Mouse (Mus musculus): Measurements from ENCODE around the gene Amdhd2. TPM values are rescaled to one million over a fixed set of nuclear protein-coding genes. Genes with fewer than 3 reads are reported as not detected.
A peak's percentile ranks its signal among the peaks of the same experiment; 100 is the strongest.

The Amdhd2 gene
- polyA plus RNA-seq, 1 experiment from 2014 or later: 31.5 TPM

DNA sequence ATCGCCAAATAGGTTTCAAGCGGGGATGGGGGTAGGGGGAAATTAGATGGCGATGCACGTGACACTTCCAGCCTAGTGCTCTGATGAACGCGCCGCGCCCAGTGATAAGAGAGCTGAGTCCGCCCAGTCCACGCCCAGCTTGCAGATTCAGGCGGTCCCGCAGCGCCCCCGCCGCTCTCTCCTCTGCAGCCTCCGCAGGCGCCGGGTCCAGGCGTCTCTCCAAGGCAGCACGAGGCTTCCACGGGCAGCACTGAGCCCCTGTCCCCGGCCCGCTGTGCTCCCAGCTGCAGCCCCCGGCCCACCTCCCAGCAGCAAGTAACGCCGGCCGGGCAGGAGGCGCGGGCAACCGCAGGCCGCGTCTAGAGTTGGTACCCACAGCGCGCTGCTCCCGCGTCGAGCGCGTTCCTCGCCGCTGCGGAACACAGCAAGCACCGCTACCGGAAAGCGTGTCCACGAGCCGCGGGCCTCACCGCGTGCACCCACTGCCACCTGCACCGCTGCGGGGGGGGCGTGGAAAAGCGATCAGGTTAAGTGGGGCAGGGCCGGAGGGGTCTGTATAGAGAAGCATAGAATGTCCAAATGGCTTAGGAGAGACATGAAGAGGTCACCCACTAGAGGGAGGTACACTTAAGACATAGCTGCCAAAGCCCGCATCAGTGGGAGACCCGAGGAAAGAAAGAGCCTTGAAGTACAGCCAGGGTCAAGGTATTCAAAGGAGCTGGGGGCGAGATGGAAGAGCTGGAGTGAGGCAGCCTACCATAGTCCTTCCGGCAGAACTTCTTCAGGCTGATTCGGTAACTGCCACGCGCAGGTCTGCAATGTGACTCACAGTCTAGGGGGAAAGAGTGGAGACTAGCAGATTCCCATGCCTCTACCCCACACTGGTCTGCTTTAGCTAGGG is 43.1 kb upstream of the Amdhd2 start:
- Histone ChIP-seq H3K27ac (replicated peaks) (peak overlapping the region; percentile 62), H3K9ac (replicated peaks) (peak overlapping the region; percentile 80), H3K36me3 (no peaks in the 10 kb centered on the region), H3K4me1 (peaks cover 82% of the 10 kb centered on the region), H3K27me3 (peaks cover 12% of the 10 kb centered on the region; the same call in 1 of the 2 replicates), H3K4me2 (replicated peaks) (peak overlapping the region; percentile 89), H3K4me3 (peak overlapping the region; percentile 84), H3K9me3 (no peaks in the 10 kb centered on the region)
- peak; percentile 27 for ATAC-seq (replicated peaks)
- WGBS: 4% methylated on average over 62 of the region's 62 CpGs

DNA sequence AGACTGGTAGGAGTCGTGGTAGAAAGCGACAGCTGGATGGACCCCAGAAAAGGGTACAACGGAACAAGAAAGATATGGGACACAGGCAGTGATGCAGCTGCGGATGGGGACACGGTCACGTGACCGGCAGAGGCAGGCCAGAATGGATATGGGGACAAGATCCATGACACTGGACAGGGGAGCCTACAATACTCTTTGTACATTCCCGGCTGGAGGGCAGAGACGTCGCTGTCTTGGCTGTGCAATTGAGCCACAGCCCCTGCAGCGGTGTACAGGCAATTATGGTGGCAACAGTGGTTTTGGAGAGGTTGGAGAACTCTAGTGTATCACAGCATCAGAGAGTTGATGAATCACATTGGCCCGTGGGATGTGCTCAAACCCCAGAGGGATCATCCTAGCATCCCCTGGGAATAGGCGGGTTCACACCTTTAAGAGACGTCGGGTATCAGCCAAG is 42.4 kb upstream of the Amdhd2 start:
- peak; percentile 30 for ATAC-seq (replicated peaks)
- H3K27ac ChIP-seq (replicated peaks): peak overlapping the region; percentile 62

DNA sequence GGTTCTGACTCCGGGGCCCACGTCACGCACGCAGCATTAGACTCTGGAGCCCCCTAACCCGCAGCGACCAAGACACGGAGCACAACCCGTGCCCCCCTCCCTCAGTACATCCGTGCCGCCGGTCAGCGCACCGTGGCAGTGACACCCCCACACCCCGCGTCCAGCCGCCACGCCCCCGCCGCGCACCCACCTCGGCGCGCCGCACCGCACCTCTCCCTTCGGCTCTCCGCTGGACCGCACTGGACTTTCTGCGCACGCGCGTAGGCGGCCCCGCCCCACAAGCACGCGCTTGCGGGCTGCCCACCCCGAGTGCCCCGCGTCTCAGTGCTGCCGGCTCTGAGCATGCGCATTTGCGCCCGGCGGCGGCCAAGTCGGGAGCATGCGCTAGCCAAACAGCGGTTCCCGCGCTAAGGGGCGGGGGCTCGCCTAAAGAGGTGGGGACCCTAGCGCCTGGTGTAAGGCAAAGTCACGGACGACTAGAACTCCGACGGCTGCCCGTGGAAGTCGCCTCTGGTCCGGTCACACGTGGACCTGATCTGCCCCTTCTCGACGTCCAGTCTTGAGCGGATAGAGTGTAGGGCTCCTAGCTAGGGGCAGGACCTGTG is 41.8 kb upstream of the Amdhd2 start, which contains the start of gene Tbc1d24:
Gene Tbc1d24, minus strand, starts transcription at position 279 of the 605 bp plus-strand sequence.
- WGBS: under 1% methylated on average over 58 of the region's 65 CpGs

More for the DNA sequence above, 42.4 kb upstream of the Amdhd2 start:
- Histone ChIP-seq H3K27me3 (peaks cover 12% of the 10 kb centered on the region; the same call in 1 of the 2 replicates), H3K36me3 (no peaks in the 10 kb centered on the region), H3K9ac (replicated peaks) (peak overlapping the region; percentile 80), H3K4me3 (peak overlapping the region; percentile 84), H3K9me3 (no peaks in the 10 kb centered on the region), H3K4me1 (peaks cover 75% of the 10 kb centered on the region), H3K4me2 (replicated peaks) (peak overlapping the region; percentile 89)
- WGBS: 4% methylated on average over 15 of the region's 15 CpGs

DNA sequence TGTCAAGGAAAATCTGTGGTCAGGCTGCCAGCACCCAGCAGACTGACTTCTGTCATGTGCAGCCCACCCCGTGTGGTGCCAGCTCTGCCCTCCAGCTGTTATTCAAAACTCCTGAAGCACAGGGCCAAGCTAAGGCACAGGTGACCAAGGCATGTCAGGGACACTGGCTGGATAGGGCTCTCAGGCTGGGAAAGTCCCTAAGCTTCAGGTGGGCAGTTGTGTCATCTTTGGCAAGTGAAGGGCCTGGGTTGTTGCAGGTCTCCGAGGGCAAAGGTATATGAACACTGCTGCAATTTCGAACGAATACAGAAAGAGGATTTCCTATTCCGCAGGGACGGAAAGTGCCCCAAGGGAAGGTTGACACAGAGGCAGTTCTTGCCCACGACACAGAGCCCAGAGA is 41.3 kb upstream of the Amdhd2 start:
- Histone ChIP-seq H3K9ac (replicated peaks) (peak overlapping the region; percentile 80), H3K27ac (replicated peaks) (peak overlapping the region; percentile 62; the same call in 1 of the 2 replicates), H3K36me3 (no peaks in the 10 kb centered on the region), H3K4me3 (peak overlapping the region; percentile 84), H3K4me2 (replicated peaks) (peak overlapping the region; percentile 89), H3K4me1 (peaks cover 76% of the 10 kb centered on the region), H3K9me3 (no peaks in the 10 kb centered on the region), H3K27me3 (peaks cover 12% of the 10 kb centered on the region; the same call in 1 of the 2 replicates)
- 10% methylated on average over 7 of the region's 7 CpGs for WGBS
- ATAC-seq (replicated peaks): no peak

More for the DNA sequence above, 41.8 kb upstream of the Amdhd2 start, which contains the start of gene Tbc1d24:
- H3K4me1 ChIP-seq: peaks cover 77% of the 10 kb centered on the region
- H3K27me3 ChIP-seq: peaks cover 12% of the 10 kb centered on the region; the same call in 1 of the 2 replicates
- no peaks in the 10 kb centered on the region for H3K9me3 ChIP-seq
- H3K36me3 ChIP-seq: no peaks in the 10 kb centered on the region
- ATAC-seq (replicated peaks): peak; percentile 83
- H3K27ac ChIP-seq (replicated peaks): peak within 1 kb of the TSS; percentile 62
- H3K9ac ChIP-seq (replicated peaks): peak within 1 kb of the TSS; percentile 80
- peak within 1 kb of the TSS; percentile 84 for H3K4me3 ChIP-seq
- H3K4me2 ChIP-seq (replicated peaks): peak within 1 kb of the TSS; percentile 89

DNA sequence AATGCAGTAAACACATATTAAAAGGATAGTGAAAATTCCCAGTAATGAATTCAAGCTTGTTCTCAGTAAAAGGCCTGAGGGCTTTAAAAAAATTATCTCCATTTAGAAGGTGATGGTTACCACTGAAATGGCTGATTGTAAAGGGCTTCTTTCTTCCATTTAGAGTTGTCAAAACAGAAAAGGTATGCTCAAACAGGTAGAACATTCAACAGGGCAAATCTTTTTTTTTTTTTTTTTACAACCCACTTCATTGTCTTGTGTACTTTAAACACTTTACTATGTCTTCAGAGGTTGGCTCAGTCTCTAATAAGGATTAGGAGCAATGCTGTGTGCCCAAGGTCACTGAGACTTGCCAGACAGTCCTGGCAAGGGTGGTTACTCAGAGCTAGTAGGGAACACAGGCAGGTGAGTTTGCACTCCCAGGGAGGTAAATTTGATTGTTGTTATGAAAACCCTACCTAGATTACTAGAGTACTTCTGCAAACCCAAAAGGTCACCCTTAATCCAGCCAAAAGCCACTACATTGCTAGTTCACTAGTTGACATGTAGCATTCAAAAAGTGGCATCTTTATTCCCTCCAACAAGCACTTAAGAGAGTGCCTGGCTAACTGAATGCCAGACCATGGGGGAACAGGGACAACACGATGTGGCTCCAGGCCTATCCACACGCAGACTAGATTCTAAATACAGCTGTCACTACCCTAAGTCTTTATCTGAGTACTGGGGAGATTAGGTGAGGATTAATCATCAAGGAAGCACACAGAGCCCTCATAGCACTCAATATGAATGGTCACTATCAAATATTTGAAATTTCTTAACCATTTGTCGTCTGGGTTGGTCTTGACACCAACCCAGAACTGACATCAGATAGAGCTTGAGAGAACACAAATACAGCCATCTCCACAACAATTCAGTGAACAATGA is 40.3 kb upstream of the Amdhd2 start:
- no peak overlapping the region for H3K27ac ChIP-seq (replicated peaks)
- H3K4me3 ChIP-seq: peak overlapping the region; percentile 84
- H3K4me2 ChIP-seq (replicated peaks): peak overlapping the region; percentile 89
- WGBS: 82% methylated on average over 3 of the region's 3 CpGs
- peaks cover 67% of the 10 kb centered on the region for H3K4me1 ChIP-seq
- H3K9ac ChIP-seq (replicated peaks): peak overlapping the region; percentile 80
- ATAC-seq (replicated peaks): no peak
- peaks cover 12% of the 10 kb centered on the region; the same call in 1 of the 2 replicates for H3K27me3 ChIP-seq
- H3K36me3 ChIP-seq: no peaks in the 10 kb centered on the region
- H3K9me3 ChIP-seq: no peaks in the 10 kb centered on the region

DNA sequence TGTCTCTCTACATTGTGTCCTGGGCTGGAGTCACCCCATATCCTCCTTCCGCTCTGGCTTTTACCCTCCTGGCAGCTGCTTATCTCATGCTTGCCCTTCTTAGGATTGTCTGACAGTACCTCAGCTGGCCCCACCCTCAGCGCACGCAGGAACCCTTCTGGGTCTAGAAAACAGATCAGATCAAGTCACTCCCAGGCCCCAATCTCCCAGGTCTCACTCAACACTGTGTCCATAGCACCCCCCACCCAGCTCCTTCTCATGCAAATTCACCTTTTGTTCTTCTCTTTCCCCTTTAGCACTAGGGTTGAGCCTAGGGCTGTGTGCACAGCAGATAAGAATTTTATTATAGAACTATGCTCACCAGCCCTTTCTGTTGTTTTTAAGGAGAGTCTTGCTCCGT is 39.5 kb upstream of the Amdhd2 start:
- Histone ChIP-seq H3K4me2 (replicated peaks) (peak overlapping the region; percentile 89), H3K4me3 (no peak overlapping the region), H3K27me3 (peaks cover 12% of the 10 kb centered on the region; the same call in 1 of the 2 replicates), H3K36me3 (no peaks in the 10 kb centered on the region), H3K9me3 (no peaks in the 10 kb centered on the region), H3K4me1 (peaks cover 59% of the 10 kb centered on the region), H3K27ac (replicated peaks) (no peak overlapping the region), H3K9ac (replicated peaks) (0 out of 2 replicates have a peak overlapping the region, but pooled peaks have one; percentile 20)
- 42% methylated on average over 4 of the region's 4 CpGs for WGBS
- no peak for ATAC-seq (replicated peaks)

DNA sequence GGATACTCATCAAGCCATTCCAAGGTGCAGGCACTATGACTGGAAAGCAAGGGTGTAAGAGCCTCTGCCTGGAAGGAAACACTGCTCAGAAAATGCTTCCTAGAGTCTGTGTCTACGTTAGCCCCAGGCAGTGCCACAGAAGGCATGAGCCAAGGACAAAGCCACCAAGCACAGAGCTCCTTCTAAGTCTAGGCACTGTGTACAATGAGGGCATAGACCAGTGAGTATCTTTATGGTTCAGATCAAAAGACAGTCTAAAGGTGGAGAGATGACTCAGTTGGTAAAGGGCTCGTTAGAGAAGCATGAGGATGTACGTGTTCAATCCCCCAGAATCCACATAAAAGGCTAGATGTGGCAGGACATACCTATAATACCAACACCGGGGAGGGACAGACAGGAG is 37.5 kb upstream of the Amdhd2 start:
- 64% methylated on average over 4 of the region's 4 CpGs for WGBS
- Histone ChIP-seq H3K27me3 (no peaks in the 10 kb centered on the region), H3K4me1 (peaks cover 39% of the 10 kb centered on the region), H3K9ac (replicated peaks) (no peak overlapping the region), H3K4me3 (no peak overlapping the region), H3K27ac (replicated peaks) (no peak overlapping the region), H3K4me2 (replicated peaks) (no peak overlapping the region), H3K9me3 (no peaks in the 10 kb centered on the region), H3K36me3 (no peaks in the 10 kb centered on the region)
- no peak for ATAC-seq (replicated peaks)

DNA sequence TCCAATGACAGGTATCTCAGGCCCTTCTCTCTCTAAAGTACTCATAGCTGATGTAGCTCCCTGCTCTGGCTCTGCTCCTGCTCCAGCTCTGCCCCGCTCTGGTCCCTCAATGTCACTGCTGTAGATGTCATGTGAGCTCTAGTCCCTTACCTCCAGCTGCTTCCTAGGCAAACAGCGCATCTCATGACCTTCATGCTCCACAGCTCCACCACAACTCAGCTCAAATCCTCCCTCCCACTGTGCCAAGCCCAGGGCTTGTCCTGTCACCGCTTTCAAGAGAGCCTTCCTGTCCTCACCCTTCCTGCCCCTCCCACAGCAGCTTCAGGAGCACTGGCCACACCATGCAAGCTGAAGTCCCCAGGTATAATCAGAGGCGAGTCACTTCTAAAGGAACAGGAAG is 36.2 kb upstream of the Amdhd2 start:
- WGBS: 86% methylated on average over 4 of the region's 4 CpGs
- Histone ChIP-seq H3K4me1 (peaks cover 29% of the 10 kb centered on the region), H3K27ac (replicated peaks) (peak overlapping the region; percentile 74; the same call in 1 of the 2 replicates), H3K36me3 (no peaks in the 10 kb centered on the region), H3K4me3 (no peak overlapping the region), H3K4me2 (replicated peaks) (no peak overlapping the region), H3K27me3 (no peaks in the 10 kb centered on the region), H3K9me3 (no peaks in the 10 kb centered on the region), H3K9ac (replicated peaks) (no peak overlapping the region)
- no peak; the same call in 1 of the 2 replicates for ATAC-seq (replicated peaks)

DNA sequence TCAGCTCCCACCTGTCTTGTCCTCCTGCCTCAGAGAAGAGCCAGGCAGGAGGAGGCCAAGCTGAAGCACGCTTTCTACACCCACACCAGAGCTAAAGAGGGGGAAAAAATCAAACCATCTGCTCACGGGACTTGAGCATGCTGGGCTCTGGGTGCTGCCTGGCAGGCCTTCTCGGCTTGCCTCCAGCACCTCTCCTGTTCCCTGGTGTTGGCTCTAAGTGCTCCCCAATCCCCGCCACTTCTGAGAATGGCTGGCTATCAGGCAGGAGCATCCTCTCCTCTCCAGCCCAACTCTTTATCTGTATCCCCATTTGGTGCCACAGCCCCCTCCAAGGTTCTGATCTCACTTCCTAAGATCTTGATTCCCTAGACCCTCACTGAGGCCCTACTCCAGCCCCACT is 35.7 kb upstream of the Amdhd2 start:
- Histone ChIP-seq H3K27ac (replicated peaks) (peak overlapping the region; percentile 74), H3K27me3 (no peaks in the 10 kb centered on the region), H3K9ac (replicated peaks) (no peak overlapping the region), H3K4me2 (replicated peaks) (no peak overlapping the region), H3K36me3 (no peaks in the 10 kb centered on the region), H3K4me1 (peaks cover 24% of the 10 kb centered on the region), H3K9me3 (no peaks in the 10 kb centered on the region), H3K4me3 (no peak overlapping the region)
- 71% methylated on average over 4 of the region's 4 CpGs for WGBS
- 0 out of 2 replicates have a peak, but pooled peaks have one; percentile 42 for ATAC-seq (replicated peaks)

DNA sequence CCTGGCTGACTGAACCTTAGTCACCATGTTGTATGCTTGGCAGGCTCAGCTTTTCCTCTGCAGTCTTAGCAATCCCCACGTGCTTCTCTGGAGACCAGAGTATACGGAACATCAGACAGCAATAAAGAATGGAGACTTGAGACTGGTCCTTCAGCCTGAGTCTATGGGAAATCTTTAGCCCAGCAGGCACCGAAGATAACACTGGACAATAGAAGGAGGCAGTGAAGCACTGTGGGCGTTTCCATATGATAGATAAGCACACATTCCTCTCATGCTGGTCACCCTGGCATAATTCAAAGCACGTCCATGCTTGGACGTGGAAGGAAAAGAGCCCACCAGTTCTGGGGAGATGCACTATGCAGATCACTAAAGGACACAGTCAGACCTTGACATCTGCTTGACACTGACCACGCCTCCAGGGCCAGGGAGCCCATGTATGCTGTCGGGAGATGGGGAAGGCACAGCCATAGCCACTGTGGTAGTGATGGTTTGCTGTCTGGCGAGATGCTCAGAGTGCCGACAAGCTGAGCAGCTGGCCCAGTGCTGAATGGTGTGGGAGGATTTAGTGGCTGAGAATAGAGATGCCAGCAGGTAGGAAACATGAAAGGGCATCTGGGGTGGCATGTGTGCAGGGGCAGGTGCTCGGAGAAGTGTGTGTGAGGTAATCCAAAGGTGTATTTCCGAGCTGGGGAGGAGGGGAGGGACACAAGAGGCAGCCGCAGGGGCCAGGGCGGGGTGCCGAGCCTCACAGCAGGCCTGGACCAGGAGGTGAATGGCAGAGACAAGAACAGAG is 33.7 kb upstream of the Amdhd2 start:
- Histone ChIP-seq H3K27me3 (no peaks in the 10 kb centered on the region), H3K27ac (replicated peaks) (no peak overlapping the region), H3K4me1 (0 out of 2 replicates have a peak, but pooled peaks cover 8% of the 10 kb centered on the region), H3K9ac (replicated peaks) (no peak overlapping the region), H3K36me3 (no peaks in the 10 kb centered on the region), H3K4me2 (replicated peaks) (no peak overlapping the region), H3K9me3 (no peaks in the 10 kb centered on the region), H3K4me3 (no peak overlapping the region)
- ATAC-seq (replicated peaks): no peak
- 70% methylated on average over 15 of the region's 15 CpGs for WGBS
